Mouse (Mus musculus) heart, adult 2 months (tissue): ENCODE results near the gene Alg5. TPM values are rescaled to one million over a fixed set of nuclear protein-coding genes. Genes with fewer than 3 reads are reported as not detected.

Source experiments
- DNase-seq, 2 experiments: peaks; one replicate each; pipeline ENCODE4 v3.0.0; 2021
- H3K27ac ChIP-seq: fragments of 200-600 bp; 2 replicates; pipeline ENCODE4 v1.8.1; 2022
- H3K27me3 ChIP-seq: fragments of 200-500 bp; 2 replicates; pipeline ENCODE4 v1.6.1; 2012; ENCODE audit warnings: mild to moderate bottlenecking, low read length, inconsistent platforms, mixed read lengths; ENCODE audit not compliant: control insufficient read depth, insufficient read depth
- H3K36me3 ChIP-seq: fragments of 200-500 bp; 2 replicates; pipeline ENCODE4 v1.6.1; 2012; ENCODE audit warnings: low read length, inconsistent platforms; ENCODE audit not compliant: control insufficient read depth, insufficient read depth
- H3K4me1 ChIP-seq: fragments of 200-500 bp; 2 replicates; pipeline ENCODE4 v1.6.1; 2011; ENCODE audit warnings: low read length; ENCODE audit not compliant: control insufficient read depth, insufficient read depth
- H3K4me3 ChIP-seq: fragments of 200-600 bp; 2 replicates; pipeline ENCODE4 v1.8.1; 2022
- H3K79me2 ChIP-seq: fragments of 200-500 bp; replicated peaks from 2 replicates; pipeline ENCODE4 v1.6.1; 2012; ENCODE audit warnings: mild to moderate bottlenecking, inconsistent platforms, low read length, moderate library complexity, mixed read lengths; ENCODE audit not compliant: control insufficient read depth, insufficient read depth
- H3K9ac ChIP-seq: fragments of 200-500 bp; 2 replicates; pipeline ENCODE4 v1.6.1; 2012; ENCODE audit warnings: low read depth, mild to moderate bottlenecking, control low read depth, inconsistent platforms, low read length, mixed read lengths
- CTCF ChIP-seq: fragments of 200-600 bp; IDR thresholded peaks from 2 replicates; pipeline ENCODE4 v1.8.1; 2022; ENCODE audit warnings: antibody characterized with exemption, mild to moderate bottlenecking, moderate library complexity
- EP300 ChIP-seq: fragments of 200-500 bp; IDR thresholded peaks from 2 replicates; pipeline ENCODE4 v1.6.1; 2011; ENCODE audit warnings: low read depth, low read length, control low read depth; ENCODE audit not compliant: insufficient read depth
- POLR2A ChIP-seq: fragments of 200-500 bp; IDR thresholded peaks from 2 replicates; pipeline ENCODE4 v1.6.1; 2011; ENCODE audit warnings: mild to moderate bottlenecking, low read depth, low read length, control low read depth; ENCODE audit not compliant: insufficient read depth
- WGBS: fragments of 180-500 bp; shearing (Covaris S2); methylation state at CpG from one replicate; pipeline ENCODE4 v1.1.7; 2018; 5-methylcytosine and 5-hydroxymethylcytosine counted together
- intact Hi-C: fragments of 180-260 bp; cut with DNase I; formaldehyde crosslinking; loops from one replicate; pipeline ENCODE4 v1.15.1; 2025
- long read RNA-seq: library from polyadenylated mRNA; stranded (forward); transcript quantifications from one replicate; pipeline ENCODE4 v2.0.0, GENCODE M21; 2021
- polyA plus RNA-seq: library from polyadenylated mRNA; depleted of rRNA; stranded (reverse); fragments of >200 nt; gene quantifications from 2 replicates; pipeline ENCODE4 v1.2.3, GENCODE M21; 2012; rRNA removed
- total RNA-seq, 2 experiments: library from RNA; stranded (reverse); gene quantifications; 2 replicates each; pipeline ENCODE4 v1.2.3; 2021

The Alg5 gene
- 10 to 100 TPM in 1 of 2 experiments, 1 to 10 TPM in 1; 8.9 to 10.5 TPM for total RNA-seq
- polyA plus RNA-seq, result 6.9 and 10.4 TPM in 2 replicates
- long read RNA-seq, transcript Alg5-201 (10 exons, 1,471 nt), result major isoform, 28 of 32 reads
- long read RNA-seq, partial matches to known transcripts, result 0 of 32 reads
- long read RNA-seq, other reads (novel, unspliced or antisense), result 2 of 32 reads

DNA sequence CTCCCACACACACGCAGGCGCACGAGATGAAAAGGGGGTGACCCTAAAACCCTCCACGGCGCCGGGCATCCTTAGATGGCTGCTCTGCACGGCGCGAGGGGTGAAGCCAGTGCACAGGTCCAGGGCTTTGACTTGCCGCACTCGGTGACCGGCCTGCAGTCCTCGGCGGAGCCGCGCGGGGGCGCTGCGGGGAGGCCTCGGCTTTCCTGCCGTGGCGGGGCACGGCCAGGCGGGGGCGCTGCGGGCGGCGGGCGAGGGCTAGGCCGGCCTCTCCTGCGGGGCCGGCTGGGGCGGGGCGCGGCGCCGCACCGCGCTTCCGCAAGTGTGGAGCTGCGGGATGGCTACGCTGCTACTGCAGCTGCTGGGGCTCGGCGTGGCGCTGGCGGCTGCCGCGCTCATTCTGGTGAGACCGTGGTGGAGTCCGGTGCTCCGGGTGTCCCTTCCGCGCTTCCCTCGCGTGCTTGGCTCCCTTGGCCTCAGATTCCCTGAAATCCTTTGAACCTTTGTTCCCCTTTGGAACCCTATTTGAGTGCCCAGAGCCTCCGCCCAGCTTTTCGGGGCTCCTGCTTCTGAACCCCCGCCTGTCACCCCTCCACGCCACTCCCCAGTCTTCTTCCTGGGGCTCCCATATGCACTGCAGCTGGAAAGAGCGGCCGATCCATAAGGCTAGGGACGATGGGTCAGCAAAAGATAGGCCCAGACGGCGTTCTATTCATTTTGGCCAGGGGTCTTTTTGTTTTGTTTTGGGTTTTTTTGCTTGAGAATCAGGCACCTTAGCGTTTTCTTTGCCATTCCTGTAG lies at the start of gene Alg5, which contains the start of gene Exosc8:
Gene Alg5 (plus strand): TSS at position 293 of the 800 bp plus-strand sequence.
Gene Exosc8 (minus strand): TSS at position 147 of the 800 bp plus-strand sequence.
- Histone ChIP-seq H3K27me3 (no peaks in the 10 kb centered on the region), H3K9ac (peak within 1 kb of the TSS; percentile 80), H3K79me2 (no peaks in the 10 kb centered on the region), H3K4me1 (peaks cover 1% of the 10 kb centered on the region; the same call in 1 of the 2 replicates), H3K4me3 (peak within 1 kb of the TSS; percentile 92), H3K27ac (peak within 1 kb of the TSS; percentile 99), H3K36me3 (no peaks in the 10 kb centered on the region)
- TF ChIP-seq EP300, result no peak
- TF ChIP-seq CTCF, result peak; percentile 83
- TF ChIP-seq POLR2A, result peak; percentile 57
- intact Hi-C loops, result loop anchor here (2.0 kb wide), 2 partner anchors 43 to 71 kb away; partner anchors contain the start of genes Rfxap and Supt20
- under 1% methylated on average over 57 of the region's 65 CpGs for WGBS
- peak; percentile 92 to 99 for DNase-seq

DNA sequence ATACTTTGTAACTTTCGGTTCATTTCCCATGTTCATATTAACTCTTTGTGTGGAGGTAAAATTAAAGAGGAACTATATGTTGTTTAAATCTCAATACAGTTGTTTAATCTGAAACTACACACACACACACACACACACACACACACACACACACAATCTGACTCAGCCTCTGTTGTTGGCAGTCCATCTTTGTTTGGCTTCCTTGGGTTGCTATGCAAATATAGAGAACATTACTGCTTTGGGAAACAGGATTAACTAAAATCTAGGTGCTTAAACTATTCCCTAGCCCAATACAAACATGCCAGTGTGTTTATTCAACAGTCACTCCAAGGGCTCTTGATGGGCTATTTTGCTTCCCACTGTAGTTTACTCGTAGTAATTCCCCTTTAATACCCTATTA lies 48.1 kb upstream of the Alg5 start:
- Histone ChIP-seq H3K27me3 (no peaks in the 10 kb centered on the region), H3K36me3 (no peaks in the 10 kb centered on the region), H3K27ac (no peak overlapping the region), H3K79me2 (no peaks in the 10 kb centered on the region), H3K9ac (no peak overlapping the region), H3K4me1 (no peaks in the 10 kb centered on the region), H3K4me3 (no peak overlapping the region)
- DNase-seq, result no peak
- 73% methylated on average over 2 of the region's 2 CpGs for WGBS
- intact Hi-C loops, result loop anchor here (5.0 kb wide), 1 partner anchor 335 kb away; no protein-coding TSS in a partner anchor
- TF ChIP-seq EP300 (no peak), POLR2A (no peak)

DNA sequence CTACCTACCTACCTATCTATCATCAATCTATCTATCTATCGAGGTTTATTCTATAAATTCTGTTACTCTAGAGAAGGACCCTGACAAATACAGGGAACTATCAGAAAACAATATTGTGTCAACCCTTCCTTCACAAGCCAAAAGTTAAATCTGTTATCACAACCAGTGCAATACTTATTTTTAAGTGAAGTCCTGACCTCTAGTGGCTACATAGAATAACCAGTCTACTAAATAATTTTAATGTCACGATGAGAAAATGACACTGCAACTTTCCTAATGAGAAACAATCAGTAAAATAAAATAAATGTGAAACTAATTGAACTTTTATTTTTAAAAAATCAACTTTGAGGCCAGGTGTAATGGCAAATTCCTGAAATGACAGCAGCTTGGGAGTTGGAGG lies 46.2 kb upstream of the Alg5 start:
- no peak for DNase-seq
- intact Hi-C loops, result loop anchor here (5.0 kb wide), 1 partner anchor 337 kb away; no protein-coding TSS in a partner anchor
- no peaks in the 10 kb centered on the region for H3K27me3 ChIP-seq
- H3K79me2 ChIP-seq, result no peaks in the 10 kb centered on the region
- 23% methylated on average over 2 of the region's 2 CpGs for WGBS
- TF ChIP-seq CTCF (peak; percentile 71), EP300 (no peak), POLR2A (no peak)
- H3K4me3 ChIP-seq, result no peak overlapping the region
- no peak overlapping the region for H3K9ac ChIP-seq
- H3K36me3 ChIP-seq, result no peaks in the 10 kb centered on the region
- no peak overlapping the region for H3K27ac ChIP-seq
- H3K4me1 ChIP-seq, result peaks cover 2% of the 10 kb centered on the region; the same call in 1 of the 2 replicates

DNA sequence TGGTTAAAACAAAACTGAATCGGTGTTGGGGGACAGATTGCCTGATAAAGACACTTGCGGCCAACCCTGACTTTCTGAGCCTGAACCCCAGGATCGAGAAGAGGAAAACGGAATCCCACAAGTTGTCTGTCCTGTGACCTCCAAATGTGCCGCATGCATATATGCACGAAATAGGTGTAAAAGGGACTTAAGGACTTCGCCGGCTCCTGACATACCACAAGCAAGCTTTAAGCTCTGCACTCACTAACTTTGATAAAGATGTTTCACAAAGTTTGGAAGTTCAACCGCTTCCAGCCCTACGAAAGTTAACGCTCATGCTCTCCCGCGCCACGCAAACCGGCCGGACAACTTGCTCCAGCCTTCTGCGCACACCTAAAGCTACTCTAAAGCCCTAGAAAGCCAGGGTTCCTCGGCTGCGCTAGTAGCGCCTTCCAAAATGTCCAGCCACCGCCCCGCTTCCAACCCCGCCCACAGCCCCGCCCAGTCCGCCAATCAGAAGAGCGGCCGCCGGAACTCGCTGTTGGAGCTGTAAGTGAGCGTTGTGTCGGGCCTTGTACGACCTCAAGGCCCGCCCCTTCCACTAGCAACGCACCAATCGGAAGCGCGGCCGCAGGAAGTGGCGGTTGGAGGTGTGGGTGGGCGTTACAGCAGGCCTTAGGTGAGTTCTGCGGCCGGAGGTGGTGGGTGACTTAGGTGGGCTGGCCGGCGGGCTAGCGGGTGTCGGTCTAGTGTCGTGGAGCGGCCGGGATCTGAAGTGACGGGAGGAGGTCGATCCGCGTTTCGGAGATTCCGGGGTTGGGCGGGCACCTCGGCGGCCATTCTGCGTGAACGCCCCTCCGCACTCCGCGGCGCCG lies 42.9 kb upstream of the Alg5 start, which contains the start of gene Supt20:
Gene Supt20 (plus strand): TSS at position 606 of the 854 bp plus-strand sequence.
- TF ChIP-seq CTCF, result no peak
- peak; percentile 94 for TF ChIP-seq POLR2A
- peak within 1 kb of the TSS; percentile 90 for H3K9ac ChIP-seq
- peak within 1 kb of the TSS; percentile 92 for H3K4me3 ChIP-seq
- peaks cover 2% of the 10 kb centered on the region; the same call in 1 of the 2 replicates for H3K4me1 ChIP-seq
- intact Hi-C loops, result loop anchor here (2.0 to 5.0 kb wide), 2 partner anchors 42 to 115 kb away; partner anchors contain the start of genes Alg5, Exosc8 and Rfxap
- DNase-seq, result peak; percentile 92 to 96
- H3K79me2 ChIP-seq, result no peaks in the 10 kb centered on the region
- 1% methylated on average over 65 of the region's 65 CpGs for WGBS
- H3K36me3 ChIP-seq, result peaks cover 2% of the 10 kb centered on the region
- peak within 1 kb of the TSS; percentile 88 for H3K27ac ChIP-seq
- no peaks in the 10 kb centered on the region for H3K27me3 ChIP-seq

DNA sequence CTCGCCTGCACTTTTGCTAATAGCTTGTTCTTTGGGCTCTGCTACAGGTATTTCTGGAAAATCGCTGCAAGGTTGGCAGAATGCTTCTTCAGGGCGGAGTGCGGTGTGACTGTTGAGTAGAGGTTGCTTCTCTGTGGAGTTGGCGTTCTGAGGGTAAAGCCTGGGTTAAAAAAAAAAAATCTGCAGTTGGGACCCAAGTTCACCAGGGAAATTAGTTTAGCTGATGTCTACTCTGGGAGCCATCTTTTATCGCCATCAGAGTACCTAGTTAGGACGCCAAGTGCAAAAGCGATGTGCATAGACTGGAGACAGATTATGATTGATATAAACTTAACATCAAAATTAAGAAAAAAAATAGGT lies 42.3 kb upstream of the Alg5 start:
- intact Hi-C loops, result loop anchor here (2.0 to 5.0 kb wide), 2 partner anchors 42 to 114 kb away; partner anchors contain the start of genes Alg5, Exosc8 and Rfxap
- peak overlapping the region; percentile 92 for H3K4me3 ChIP-seq
- H3K27ac ChIP-seq, result peak overlapping the region; percentile 88
- peaks cover 2% of the 10 kb centered on the region for H3K36me3 ChIP-seq
- no peaks in the 10 kb centered on the region for H3K27me3 ChIP-seq
- no peak for DNase-seq
- H3K9ac ChIP-seq, result peak overlapping the region; percentile 90
- 2% methylated on average over 8 of the region's 8 CpGs for WGBS
- no peaks in the 10 kb centered on the region for H3K79me2 ChIP-seq
- TF ChIP-seq EP300 (no peak), CTCF (no peak), POLR2A (no peak)
- peaks cover 2% of the 10 kb centered on the region; the same call in 1 of the 2 replicates for H3K4me1 ChIP-seq
